Mouse (Mus musculus) E14TG2a.4 (cell line): ENCODE results near the gene Gm11596.

Experiments
- H3K27me3 ChIP-seq: 2 replicates; pipeline ENCODE4 v1.6.1; 2014; ENCODE audit warnings: low read length, control low read depth; ENCODE audit not compliant: insufficient read depth
- H3K36me3 ChIP-seq: 2 replicates; pipeline ENCODE4 v1.6.1; 2014; ENCODE audit warnings: low read length, control low read depth; ENCODE audit not compliant: insufficient read depth
- H3K4me1 ChIP-seq: replicated peaks from 2 replicates; pipeline ENCODE4 v1.6.1; 2014; ENCODE audit warnings: low read depth, low read length, control low read depth
- H3K4me3 ChIP-seq: replicated peaks from 2 replicates; pipeline ENCODE4 v1.5.1; 2014; ENCODE audit warnings: mild to moderate bottlenecking, low read length
- H3K9me3 ChIP-seq: 2 replicates; pipeline ENCODE4 v1.6.1; 2014; ENCODE audit warnings: low read length, control low read depth
- CTCF ChIP-seq: conservative IDR thresholded peaks from 2 replicates; pipeline ENCODE4 v1.5.1; 2014; ENCODE audit warnings: low read length
- NANOG ChIP-seq: IDR thresholded peaks from 2 replicates; pipeline ENCODE4 v1.6.1; 2014; ENCODE audit warnings: borderline replicate concordance, low read length, mixed read lengths
- POU5F1 ChIP-seq: IDR thresholded peaks from 2 replicates; pipeline ENCODE4 v1.6.1; 2014; ENCODE audit warnings: low read length, borderline replicate concordance

Gm11596 gene

DNA sequence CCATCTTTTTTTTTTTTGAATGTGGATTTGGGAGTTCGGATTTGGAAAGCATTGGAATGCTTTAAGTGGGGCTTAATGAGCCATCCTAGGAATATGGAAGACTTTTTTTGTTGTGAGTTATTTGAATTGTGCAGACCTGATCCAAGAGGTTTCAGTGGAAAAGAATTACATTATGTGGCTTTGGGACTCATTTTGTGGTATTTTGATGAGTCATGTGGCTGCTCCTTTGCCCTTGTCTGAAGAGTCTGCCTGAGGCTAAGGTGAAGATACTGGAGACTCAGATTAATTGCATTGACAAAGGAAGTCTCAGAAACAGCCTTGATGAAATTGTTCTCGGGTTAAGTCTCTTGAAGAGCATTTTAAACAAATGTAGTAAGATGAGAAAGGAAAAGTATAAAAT is 24.9 kb downstream of the Gm11596 start:
- TF ChIP-seq CTCF (no peak), POU5F1 (no peak), NANOG (no peak)
- H3K36me3 ChIP-seq: no peaks in the 10 kb centered on the region
- no peak overlapping the region for H3K4me3 ChIP-seq
- no peaks in the 10 kb centered on the region for H3K4me1 ChIP-seq
- no peaks in the 10 kb centered on the region for H3K27me3 ChIP-seq
- peaks cover 18% of the 10 kb centered on the region for H3K9me3 ChIP-seq

DNA sequence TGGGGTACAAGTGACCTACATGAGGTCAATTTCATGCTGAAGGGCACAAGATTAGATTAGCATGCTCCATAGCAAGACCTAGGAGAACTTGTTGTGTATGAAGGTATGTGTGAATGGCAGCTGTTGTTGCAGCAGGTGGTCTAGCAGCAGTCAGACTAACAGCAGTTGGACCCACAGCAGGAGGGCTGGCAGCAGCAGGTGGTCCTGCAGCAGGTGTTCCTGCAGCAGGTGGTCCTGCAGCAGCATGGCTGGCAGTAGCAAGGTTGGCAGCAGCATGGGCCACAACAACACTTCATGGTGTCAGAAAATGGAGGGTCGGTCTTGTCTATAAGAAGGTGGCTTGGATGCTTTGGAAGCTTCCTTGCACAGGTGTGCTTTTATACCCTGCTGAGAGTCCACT is 34.4 kb downstream of the Gm11596 start:
- TF ChIP-seq NANOG: no peak
- no peak for TF ChIP-seq POU5F1
- TF ChIP-seq CTCF: no peak
- Histone ChIP-seq H3K4me1 (no peaks in the 10 kb centered on the region), H3K4me3 (no peak overlapping the region), H3K36me3 (no peaks in the 10 kb centered on the region), H3K27me3 (no peaks in the 10 kb centered on the region), H3K9me3 (no peaks in the 10 kb centered on the region)

DNA sequence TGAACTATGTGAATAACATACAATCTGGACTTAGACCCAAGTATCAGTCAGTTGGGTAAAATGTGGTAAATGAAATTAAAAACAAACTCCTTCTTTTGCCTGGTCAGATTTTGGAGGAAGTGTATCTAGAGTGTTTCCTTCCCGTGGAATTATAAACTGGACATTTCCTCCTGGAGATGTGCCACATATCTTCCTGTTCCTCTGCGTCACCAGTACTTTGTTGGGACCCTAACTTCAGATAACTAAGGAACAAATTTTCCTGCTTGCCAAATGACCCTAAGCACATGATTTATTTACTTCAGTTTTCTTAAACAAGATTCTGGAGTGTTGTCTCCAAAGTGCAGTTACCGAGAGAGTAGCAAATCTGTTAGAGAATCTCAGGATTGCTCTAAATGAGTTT is 49.3 kb downstream of the Gm11596 start:
- no peak overlapping the region for H3K4me3 ChIP-seq
- no peaks in the 10 kb centered on the region for H3K27me3 ChIP-seq
- H3K9me3 ChIP-seq: no peaks in the 10 kb centered on the region
- no peaks in the 10 kb centered on the region for H3K36me3 ChIP-seq
- no peaks in the 10 kb centered on the region for H3K4me1 ChIP-seq
- no peak for TF ChIP-seq NANOG
- no peak for TF ChIP-seq CTCF
- TF ChIP-seq POU5F1: no peak
